Mouse (Mus musculus) mouse embryonic stem cell (cell line): ENCODE data around the gene Myo1e.

Experiments used
- in situ Hi-C, 2 experiments: fragments of 300-500 bp; cut with MboI; formaldehyde crosslinking; loops; 1 replicate in 1 of 2; 3 replicates in 1 of 2; pipeline ENCODE4 v1.14.3; 2019 to 2020; ENCODE audit warnings: low sequenced_read_pairs in 2 of 2, low pct_unique_long_range_greater_than_20kb in 1 of 2, mixed read lengths in 1 of 2; ENCODE audit not compliant: unreplicated experiment in 1 of 2

The Myo1e gene

GRCm38 (mm10) chr9:70315130-70315529 is 108.0 kb downstream of the Myo1e start:
- in situ Hi-C loops = loop anchor here in 1 of 2 experiments (10.0 to 25.0 kb wide), 2 partner anchors 110 to 203 kb away; partner anchors contain the start of gene Myo1e

DNA sequence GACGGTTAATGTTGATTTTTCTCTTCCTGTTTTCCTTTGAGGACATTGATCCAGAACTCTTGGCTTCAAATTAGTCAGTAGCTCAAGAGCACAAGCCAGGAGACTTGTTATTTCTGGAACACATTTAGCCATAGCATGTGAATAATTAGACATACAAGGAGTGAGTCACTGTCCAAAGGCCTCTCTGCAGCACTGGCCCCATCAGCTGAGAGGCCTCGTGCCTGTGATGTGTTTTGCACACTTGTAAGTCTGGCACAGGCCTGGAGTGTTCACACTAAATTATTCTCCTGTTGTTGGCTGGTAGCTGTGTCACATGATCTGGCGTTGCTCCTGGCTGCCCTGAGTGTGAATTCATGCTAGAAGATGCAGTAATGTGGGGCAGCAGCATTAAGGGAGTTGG is 111.5 kb downstream of the Myo1e start:
- in situ Hi-C loops = loop anchor here in 1 of 2 experiments (10.0 to 25.0 kb wide), 2 partner anchors 114 to 206 kb away; partner anchors contain the start of gene Myo1e

GRCm38 (mm10) chr9:70324336-70324735 is 117.2 kb downstream of the Myo1e start:
- in situ Hi-C loops = loop anchor here in 1 of 2 experiments (25.0 kb wide), 1 partner anchor 212 kb away; no protein-coding TSS in a partner anchor

GRCm38 (mm10) chr9:70325880-70326595 is 118.9 kb downstream of the Myo1e start:
- in situ Hi-C loops = no loop called here

DNA sequence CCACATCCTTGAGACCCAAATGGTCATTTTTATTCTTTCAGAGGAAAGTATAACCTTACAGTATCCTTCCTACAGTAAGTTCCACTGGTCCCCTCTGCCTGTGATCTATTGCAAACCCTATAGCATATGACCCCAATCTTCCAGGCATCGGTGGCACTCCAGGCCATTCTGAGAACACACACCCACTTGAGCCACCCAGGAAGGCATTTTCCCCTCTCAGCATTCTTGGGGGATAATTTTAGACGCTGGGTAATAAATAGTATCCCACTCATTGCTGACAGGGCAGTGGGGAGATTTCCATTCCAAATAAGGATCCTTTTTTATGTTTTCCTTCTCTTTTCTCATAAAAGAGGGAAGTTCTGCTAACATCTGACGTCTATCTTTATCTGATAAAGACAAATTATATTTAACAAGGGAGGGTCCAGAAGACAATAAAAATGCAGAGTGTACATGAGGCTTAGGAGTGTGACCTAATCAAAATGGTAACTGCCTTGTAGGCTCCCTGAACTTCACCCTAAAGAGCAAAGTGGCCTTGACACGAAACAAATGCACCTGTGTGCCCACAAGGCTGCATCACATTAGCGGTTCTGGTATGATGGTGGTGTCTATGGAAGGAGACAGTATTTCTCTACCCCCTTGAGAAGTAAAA is 121.2 kb downstream of the Myo1e start:
- in situ Hi-C loops = no loop called here

DNA sequence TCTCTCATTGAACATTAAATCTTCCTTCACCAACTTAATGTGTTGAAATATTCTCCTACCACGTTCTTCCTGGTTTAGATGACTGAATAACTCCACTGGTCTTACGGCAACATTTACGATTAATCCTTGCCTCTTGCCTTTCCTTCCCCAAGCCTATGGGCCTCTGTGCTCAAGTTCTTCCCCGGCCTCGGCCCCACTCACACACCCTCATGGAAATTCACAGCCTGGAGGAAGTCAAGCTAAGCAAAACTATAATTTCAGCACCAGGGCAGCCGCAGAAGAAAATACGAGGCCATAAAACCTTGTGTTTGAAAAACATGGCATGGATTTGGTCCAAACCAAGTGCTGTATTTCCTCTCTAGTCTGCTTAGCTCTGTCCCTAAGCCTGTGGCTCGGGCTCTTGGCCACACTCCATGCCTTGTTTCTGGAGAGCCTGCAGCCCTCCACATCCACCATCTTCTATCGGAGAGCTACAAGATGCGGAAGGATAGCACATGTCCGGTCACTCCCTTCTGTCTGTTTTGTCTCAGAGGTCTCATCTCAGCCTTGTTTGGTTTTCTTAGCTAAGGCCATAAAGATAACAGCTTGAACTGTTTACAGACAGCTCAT is 124.7 kb downstream of the Myo1e start:
- in situ Hi-C loops = no loop called here

- in situ Hi-C loops = no loop called here
Measured at GRCm38 (mm10) chr9:70338391-70338790, 131.2 kb downstream of the Myo1e start.

DNA sequence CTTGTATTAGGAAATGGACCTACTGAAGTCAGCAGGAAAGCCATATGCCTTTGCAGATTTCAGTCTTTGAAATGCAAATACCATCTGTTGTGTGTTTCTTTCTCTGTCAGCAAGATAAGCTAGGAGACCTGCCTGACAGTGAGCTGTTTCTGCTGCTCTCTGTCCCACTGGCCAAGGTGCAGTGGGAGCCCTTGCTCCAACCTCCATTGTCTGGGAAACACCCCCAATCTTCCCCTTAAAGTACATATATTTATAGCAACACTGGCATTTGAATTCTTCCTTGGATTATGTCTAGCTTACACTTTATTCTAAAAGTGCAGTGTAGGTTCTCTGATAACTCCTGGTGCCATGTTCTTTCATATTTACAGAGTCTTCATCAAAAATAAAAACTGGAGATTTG is 131.7 kb downstream of the Myo1e start:
- in situ Hi-C loops = no loop called here

- in situ Hi-C loops = no loop called here
Measured at GRCm38 (mm10) chr9:70349274-70349673, 142.1 kb downstream of the Myo1e start.

- in situ Hi-C loops = no loop called here
Measured at GRCm38 (mm10) chr9:70351570-70352277, 144.6 kb downstream of the Myo1e start.

DNA sequence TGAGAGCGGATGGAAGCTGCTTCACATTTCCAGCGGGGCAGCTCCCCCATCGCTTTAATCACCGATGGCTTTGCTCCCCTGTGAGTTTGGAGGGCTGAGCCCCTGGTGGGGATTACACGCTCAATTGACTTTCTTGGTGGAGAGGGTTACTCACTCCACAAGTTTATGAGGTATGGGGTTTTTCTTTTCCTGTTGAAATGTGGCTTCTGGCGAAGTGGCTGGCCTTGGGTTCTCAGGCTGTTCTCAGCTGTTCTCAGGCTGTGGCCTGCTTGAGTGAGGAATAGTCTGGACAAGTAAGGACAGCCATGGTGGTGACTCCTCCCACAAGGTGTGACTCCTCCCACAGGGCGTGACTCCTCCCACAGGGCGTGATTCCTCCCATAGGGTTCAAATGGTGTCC is 149.1 kb downstream of the Myo1e start:
- in situ Hi-C loops = no loop called here

GRCm38 (mm10) chr9:70359402-70360131 is 152.4 kb downstream of the Myo1e start:
- in situ Hi-C loops = no loop called here

DNA sequence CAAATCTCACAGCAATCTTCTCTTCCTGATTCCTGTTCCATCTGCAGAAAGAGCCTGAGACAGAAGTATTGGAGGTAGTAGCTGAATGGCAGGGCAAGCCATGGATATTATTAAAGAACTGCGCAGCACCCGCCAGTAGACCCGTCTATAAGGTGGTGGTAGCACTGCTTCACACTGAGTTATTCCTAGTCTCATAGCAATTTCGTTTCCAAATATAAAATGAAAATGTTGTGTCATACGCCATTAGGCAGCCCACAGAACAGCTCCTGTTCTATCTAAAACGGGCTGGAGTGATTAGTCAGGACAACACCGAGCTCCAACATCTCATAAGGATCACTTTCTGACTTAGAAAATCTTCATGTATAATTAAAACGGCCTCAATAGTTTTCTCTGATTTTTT is 157.6 kb downstream of the Myo1e start:
- in situ Hi-C loops = no loop called here

DNA sequence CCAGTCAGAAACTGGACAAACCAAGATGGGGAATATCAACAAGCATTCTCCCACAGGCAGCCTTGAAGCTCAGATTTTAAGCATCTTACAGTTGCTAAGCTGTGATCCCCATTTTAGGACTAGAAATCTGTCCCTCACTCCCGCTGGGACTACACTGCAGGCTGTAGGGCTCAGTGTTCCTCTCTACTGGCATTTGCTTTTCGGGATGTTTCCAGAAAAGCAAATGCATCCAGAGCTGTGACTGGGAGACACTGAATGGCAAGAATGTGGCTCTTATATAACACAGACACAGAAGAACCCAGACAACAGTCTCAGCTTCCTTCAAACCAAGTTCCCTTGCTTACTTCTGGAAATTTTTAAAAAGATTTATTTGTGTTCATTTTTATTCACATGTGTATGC is 158.8 kb downstream of the Myo1e start:
- in situ Hi-C loops = no loop called here

GRCm38 (mm10) chr9:70366898-70367297 is 159.7 kb downstream of the Myo1e start:
- in situ Hi-C loops = no loop called here

DNA sequence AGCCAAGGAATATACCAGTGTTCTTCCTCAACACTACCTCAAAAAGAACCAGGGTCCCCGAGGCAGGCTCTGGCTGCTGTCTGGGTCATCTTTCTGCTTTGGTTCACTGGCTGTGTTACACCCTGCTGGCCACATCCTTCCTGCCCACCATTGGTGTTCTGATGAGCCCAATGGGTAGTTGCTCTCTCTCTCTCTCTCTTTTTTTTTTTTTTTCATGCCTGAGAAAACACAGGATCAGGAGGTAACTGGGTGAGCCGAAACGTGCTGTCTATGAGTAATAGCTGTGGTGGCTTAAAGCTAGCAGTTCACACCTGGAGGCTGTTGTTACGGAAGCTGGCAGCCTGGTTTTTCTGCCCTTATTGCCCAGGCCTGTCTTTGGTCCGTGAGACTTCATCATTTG is 164.5 kb downstream of the Myo1e start:
- in situ Hi-C loops = no loop called here

DNA sequence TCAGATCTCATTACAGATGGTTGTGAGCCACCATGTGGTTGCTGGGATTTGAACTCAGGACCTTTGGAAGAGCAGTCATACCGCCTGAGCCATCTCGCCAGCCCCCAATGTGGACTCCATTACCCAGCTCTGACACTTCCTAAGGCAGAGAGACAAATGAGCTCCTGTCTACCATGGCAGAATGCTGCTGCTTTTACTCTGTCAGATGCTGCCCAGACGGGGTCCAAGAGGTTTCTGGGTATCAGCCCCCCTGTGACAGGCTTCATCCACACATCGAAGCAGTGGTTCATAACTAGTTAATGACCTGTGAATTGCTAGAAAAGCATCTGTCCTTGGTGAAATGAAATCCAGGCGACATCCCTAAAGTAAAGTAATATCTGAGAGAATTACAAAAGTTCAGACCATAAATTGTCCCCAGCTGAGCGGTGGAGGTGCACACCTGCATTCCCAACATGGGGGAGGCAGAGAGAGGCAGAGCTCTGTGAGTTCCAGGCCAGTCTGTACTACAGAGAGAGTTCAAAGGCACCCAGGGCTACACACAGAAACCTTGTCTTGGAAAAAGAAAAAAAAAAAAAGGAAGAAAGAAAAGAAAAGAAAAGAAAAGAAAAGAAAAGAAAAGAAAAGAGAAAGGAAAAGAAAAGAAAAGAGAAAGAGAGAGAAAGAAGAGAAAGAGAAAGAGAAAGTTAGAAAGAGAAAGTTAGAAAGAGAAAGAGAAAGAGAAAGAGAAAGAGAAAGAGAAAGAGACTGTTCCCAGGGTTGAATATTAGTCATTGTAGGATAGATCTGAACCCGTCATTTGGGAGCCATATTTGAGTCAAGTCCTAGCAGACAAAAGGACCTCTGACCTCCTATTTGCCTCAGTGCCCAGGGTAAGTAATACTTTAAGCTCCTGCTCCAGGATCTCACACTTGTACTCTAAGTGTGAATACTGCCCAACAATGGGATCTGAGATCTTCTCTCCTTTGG is 172.6 kb downstream of the Myo1e start:
- in situ Hi-C loops = no loop called here
